Mouse (Mus musculus) left cerebral cortex, postnatal 25 days (tissue): ENCODE measurements around the gene Bhlhb9. TPM values are rescaled to one million over a fixed set of nuclear protein-coding genes. Genes with fewer than 3 reads are reported as not detected.
A peak's percentile ranks its signal among the peaks of the same experiment; 100 is the strongest.
"Not testable (repeated sequence)": the region's sequence is repeated elsewhere in the genome, so short reads cannot be mapped to it uniquely, and the experiment has no call there.

Source experiments
- DNase-seq, 2 experiments: peaks; one replicate each; pipeline ENCODE4 v3.0.0; 2022; ENCODE audit warnings: low spot score in 2 of 2, mixed read lengths in 1 of 2
- intact Hi-C: fragments of 180-260 bp; cut with DNase I; formaldehyde crosslinking; loops from one replicate; pipeline ENCODE4 v1.15.1; 2025
- total RNA-seq, 2 experiments: library from RNA; stranded (reverse); gene quantifications; 2 replicates each; pipeline ENCODE4 v1.2.3; 2021

Bhlhb9 gene
- total RNA-seq = 10 to 100 TPM; 66.6 to 71.0 TPM

GRCm38 (mm10) chrX:135797212-135797644, at the start of gene Bhlhb9:
Gene Bhlhb9, plus strand, starts transcription at chrX:135797594.
- DNase-seq = peak in 1 of 2 experiments; percentile 75
- intact Hi-C loops = loop anchor here (5.0 to 10.0 kb wide), 2 partner anchors 35 to 52 kb away; partner anchors contain the start of genes Armcx5 and Gprasp1

GRCm38 (mm10) chrX:135752832-135753231, 44.6 kb upstream of the Bhlhb9 start:
- intact Hi-C loops = no loop called here
- DNase-seq = peak; percentile 69 to 79

GRCm38 (mm10) chrX:135761707-135762106, 35.7 kb upstream of the Bhlhb9 start:
- DNase-seq = peak; percentile 28 to 39
- intact Hi-C loops = loop anchor here (5.0 kb wide), 1 partner anchor 36 kb away; the partner anchor contains the start of gene Bhlhb9

GRCm38 (mm10) chrX:135768043-135768548, 29.3 kb upstream of the Bhlhb9 start:
- DNase-seq = no peak
- intact Hi-C loops = no loop called here

- no peak for DNase-seq
- intact Hi-C loops = no loop called here
Measured at GRCm38 (mm10) chrX:135768565-135768964, 28.8 kb upstream of the Bhlhb9 start.

GRCm38 (mm10) chrX:135791536-135791935, 5.9 kb upstream of the Bhlhb9 start:
- intact Hi-C loops = loop anchor here (10.0 kb wide), 1 partner anchor 47 kb away; the partner anchor contains the start of genes Armcx5 and Gprasp1
- no peak for DNase-seq

GRCm38 (mm10) chrX:135792326-135792725, 5.1 kb upstream of the Bhlhb9 start:
- DNase-seq = peak in 1 of 2 experiments; percentile 49
- intact Hi-C loops = loop anchor here (10.0 kb wide), 1 partner anchor 48 kb away; the partner anchor contains the start of genes Armcx5 and Gprasp1

- DNase-seq = peak; percentile 62 to 64
- intact Hi-C loops = loop anchor here (5.0 to 10.0 kb wide), 2 partner anchors 33 to 51 kb away; partner anchors contain the start of genes Armcx5 and Gprasp1
Measured at GRCm38 (mm10) chrX:135795591-135796304, 1.6 kb upstream of the Bhlhb9 start.

GRCm38 (mm10) chrX:135796305-135797211, 836 bp upstream of the Bhlhb9 start:
- intact Hi-C loops = loop anchor here (5.0 to 10.0 kb wide), 2 partner anchors 34 to 52 kb away; partner anchors contain the start of genes Armcx5 and Gprasp1
- not testable (repeated sequence) for DNase-seq

GRCm38 (mm10) chrX:135804149-135804548, 6.8 kb downstream of the Bhlhb9 start:
- intact Hi-C loops = no loop called here

GRCm38 (mm10) chrX:135805780-135806179, 8.4 kb downstream of the Bhlhb9 start:
- intact Hi-C loops = loop anchor here (5.0 kb wide), 1 partner anchor 157 kb away; no protein-coding TSS in a partner anchor
- DNase-seq = peak in 1 of 2 experiments; percentile 58

More at GRCm38 (mm10) chrX:135804149-135804548, 6.8 kb downstream of the Bhlhb9 start:
- DNase-seq = no peak

GRCm38 (mm10) chrX:135835896-135836295, 38.5 kb downstream of the Bhlhb9 start:
- intact Hi-C loops = loop anchor here (10.0 kb wide), 1 partner anchor 129 kb away; no protein-coding TSS in a partner anchor
- DNase-seq = not testable (repeated sequence)

GRCm38 (mm10) chrX:135837896-135838295, 40.5 kb downstream of the Bhlhb9 start:
- intact Hi-C loops = loop anchor here (10.0 kb wide), 1 partner anchor 127 kb away; no protein-coding TSS in a partner anchor
- DNase-seq = peak in 1 of 2 experiments; percentile 51

- DNase-seq = peak; percentile 50 to 62
- intact Hi-C loops = loop anchor here (10.0 kb wide), 1 partner anchor 126 kb away; no protein-coding TSS in a partner anchor
Measured at GRCm38 (mm10) chrX:135838521-135839360, 41.3 kb downstream of the Bhlhb9 start, which contains the start of gene Gprasp2. Gene Gprasp2, plus strand, starts transcription at chrX:135839034.

- intact Hi-C loops = loop anchor here (2.0 to 10.0 kb wide), 3 partner anchors 41 to 125 kb away; no protein-coding TSS in a partner anchor
Measured at GRCm38 (mm10) chrX:135839397-135840391, 42.3 kb downstream of the Bhlhb9 start.

GRCm38 (mm10) chrX:135866806-135867205, 69.4 kb downstream of the Bhlhb9 start:
- intact Hi-C loops, DNase-seq: not testable (repeated sequence)

More at GRCm38 (mm10) chrX:135839397-135840391, 42.3 kb downstream of the Bhlhb9 start:
- DNase-seq = peak; percentile 41 to 60

GRCm38 (mm10) chrX:135876679-135877078, 79.3 kb downstream of the Bhlhb9 start:
- intact Hi-C loops = no loop called here
- DNase-seq = no peak
